Mouse (Mus musculus): Measurements from ENCODE around the gene Slc18a3. TPM values are rescaled to one million over a fixed set of nuclear protein-coding genes. Genes with fewer than 3 reads are reported as not detected.

Slc18a3 gene
- polyA plus RNA-seq, 1 experiment from 2014 or later = not detected

GRCm38 (mm10) chr14:32446989-32447388 is 17.7 kb downstream of the Slc18a3 start:
- Histone ChIP-seq H3K9ac (no peak overlapping the region), H3K4me2 (no peak overlapping the region), H3K27ac (replicated peaks) (no peak overlapping the region), H3K36me3 (replicated peaks) (no peaks in the 10 kb centered on the region), H3K4me1 (replicated peaks) (no peaks in the 10 kb centered on the region), H3K9me3 (replicated peaks) (no peaks in the 10 kb centered on the region), H3K27me3 (no peaks in the 10 kb centered on the region), H3K4me3 (replicated peaks) (no peak overlapping the region)
- ATAC-seq (ENCODE audit: insufficient read depth) = no peak
- 47% methylated on average over 6 of the region's 6 CpGs for WGBS (ENCODE audit: insufficient replicate concordance)

- H3K4me2 ChIP-seq = no peak overlapping the region
These were observed 21.2 kb downstream of the Slc18a3 start for GRCm38 (mm10) chr14:32443446-32443845.

DNA sequence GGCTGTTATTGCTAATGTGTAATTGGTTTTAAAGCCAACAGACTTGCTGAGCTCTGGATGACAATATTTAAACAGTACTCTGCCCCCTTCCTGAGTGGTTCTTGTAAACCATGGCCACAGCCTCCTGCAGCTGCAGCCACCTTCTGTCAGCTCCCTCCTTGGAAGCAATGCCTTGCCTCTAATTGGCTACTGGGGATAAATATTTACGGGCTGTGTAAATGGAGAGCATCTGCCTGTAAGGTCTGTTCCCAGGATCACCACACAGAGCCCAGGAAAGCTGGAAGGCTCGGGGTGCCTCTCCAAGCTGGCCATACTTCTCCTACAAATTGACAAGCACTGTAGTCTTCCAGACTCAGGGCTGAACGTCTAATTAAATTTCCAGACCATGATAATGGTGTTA is 24.9 kb downstream of the Slc18a3 start:
- no peak for ATAC-seq (ENCODE audit: insufficient read depth)
- H3K36me3 ChIP-seq (replicated peaks) = no peaks in the 10 kb centered on the region
- no peak overlapping the region for H3K9ac ChIP-seq
- H3K27ac ChIP-seq (replicated peaks) = no peak overlapping the region
- H3K4me3 ChIP-seq (replicated peaks) = no peak overlapping the region
- 14% methylated on average over 3 of the region's 3 CpGs for WGBS (ENCODE audit: insufficient replicate concordance)
- H3K4me2 ChIP-seq = no peak overlapping the region
- no peaks in the 10 kb centered on the region for H3K9me3 ChIP-seq (replicated peaks)
- H3K4me1 ChIP-seq (replicated peaks) = no peaks in the 10 kb centered on the region
- H3K27me3 ChIP-seq = no peaks in the 10 kb centered on the region

More at GRCm38 (mm10) chr14:32443446-32443845, 21.2 kb downstream of the Slc18a3 start:
- WGBS (ENCODE audit: insufficient replicate concordance) = 31% methylated on average over 8 of the region's 8 CpGs
- no peak for ATAC-seq (ENCODE audit: insufficient read depth)
- Histone ChIP-seq H3K27me3 (no peaks in the 10 kb centered on the region), H3K9me3 (replicated peaks) (no peaks in the 10 kb centered on the region), H3K36me3 (replicated peaks) (no peaks in the 10 kb centered on the region), H3K4me3 (replicated peaks) (no peak overlapping the region), H3K4me1 (replicated peaks) (no peaks in the 10 kb centered on the region), H3K9ac (no peak overlapping the region), H3K27ac (replicated peaks) (no peak overlapping the region)

DNA sequence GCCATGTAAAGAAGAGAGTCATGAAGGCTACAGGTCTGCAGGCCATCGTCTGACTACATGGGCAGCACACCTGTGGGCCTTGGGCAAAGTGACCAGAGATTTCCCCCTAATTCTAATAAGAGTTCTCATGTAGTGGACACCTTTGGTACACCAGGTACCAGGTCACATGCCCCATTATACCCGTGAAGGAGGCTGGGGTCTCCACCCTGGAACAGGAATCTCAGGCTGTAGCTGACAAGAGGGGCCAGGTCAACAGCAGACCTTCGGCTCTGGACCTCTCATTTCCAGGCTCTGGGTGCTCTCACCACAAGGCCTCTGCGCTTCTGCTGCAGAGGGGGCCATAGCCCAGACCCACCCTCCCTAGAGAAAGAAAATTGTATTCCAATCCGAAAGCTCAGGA is 25.3 kb downstream of the Slc18a3 start:
- Histone ChIP-seq H3K4me1 (replicated peaks) (no peaks in the 10 kb centered on the region), H3K27ac (replicated peaks) (no peak overlapping the region), H3K4me2 (no peak overlapping the region), H3K9ac (no peak overlapping the region), H3K36me3 (replicated peaks) (no peaks in the 10 kb centered on the region), H3K27me3 (no peaks in the 10 kb centered on the region), H3K4me3 (replicated peaks) (no peak overlapping the region), H3K9me3 (replicated peaks) (no peaks in the 10 kb centered on the region)
- ATAC-seq (ENCODE audit: insufficient read depth) = no peak
- WGBS (ENCODE audit: insufficient replicate concordance) = 46% methylated on average over 5 of the region's 5 CpGs

DNA sequence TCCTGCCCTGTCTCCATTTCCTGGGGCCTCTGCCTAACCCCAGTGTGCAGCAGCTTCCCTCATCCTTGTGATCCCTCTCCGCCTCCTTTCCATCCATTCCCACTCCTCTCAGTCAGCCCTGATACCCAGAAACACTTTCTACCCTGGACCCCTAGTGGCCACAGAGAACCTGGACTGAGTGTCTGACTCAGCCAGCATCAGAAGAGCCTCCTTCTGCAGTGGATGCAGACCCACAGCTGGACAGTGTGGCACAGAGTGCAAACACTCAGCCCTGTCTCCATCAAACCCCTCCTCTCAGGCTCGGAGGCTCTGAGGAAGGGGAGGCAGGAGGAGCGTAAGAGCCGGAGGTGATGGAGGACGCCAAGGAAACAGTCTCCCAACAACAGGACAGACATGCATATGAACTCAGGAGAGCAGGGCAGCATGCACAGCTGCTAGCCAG is 27.3 kb downstream of the Slc18a3 start:
- no peaks in the 10 kb centered on the region for H3K9me3 ChIP-seq (replicated peaks)
- H3K4me1 ChIP-seq (replicated peaks) = no peaks in the 10 kb centered on the region
- H3K4me2 ChIP-seq = no peak overlapping the region
- no peak overlapping the region for H3K4me3 ChIP-seq (replicated peaks)
- H3K9ac ChIP-seq = no peak overlapping the region
- 52% methylated on average over 5 of the region's 5 CpGs for WGBS (ENCODE audit: insufficient replicate concordance)
- no peaks in the 10 kb centered on the region for H3K27me3 ChIP-seq
- no peaks in the 10 kb centered on the region for H3K36me3 ChIP-seq (replicated peaks)
- no peak overlapping the region for H3K27ac ChIP-seq (replicated peaks)
- ATAC-seq (ENCODE audit: insufficient read depth) = no peak

- no peak overlapping the region for H3K4me3 ChIP-seq (replicated peaks)
- no peaks in the 10 kb centered on the region for H3K27me3 ChIP-seq
- H3K27ac ChIP-seq (replicated peaks) = no peak overlapping the region
- no peaks in the 10 kb centered on the region for H3K9me3 ChIP-seq (replicated peaks)
- no peak overlapping the region for H3K4me2 ChIP-seq
- H3K36me3 ChIP-seq (replicated peaks) = no peaks in the 10 kb centered on the region
- 37% methylated on average over 8 of the region's 8 CpGs for WGBS (ENCODE audit: insufficient replicate concordance)
- no peak overlapping the region for H3K9ac ChIP-seq
- no peaks in the 10 kb centered on the region for H3K4me1 ChIP-seq (replicated peaks)
- no peak for ATAC-seq (ENCODE audit: insufficient read depth)
These were observed 35.5 kb downstream of the Slc18a3 start for GRCm38 (mm10) chr14:32429030-32429602.

- Histone ChIP-seq H3K9ac (no peak overlapping the region), H3K27ac (replicated peaks) (no peak overlapping the region), H3K4me3 (replicated peaks) (no peak overlapping the region), H3K9me3 (replicated peaks) (no peaks in the 10 kb centered on the region), H3K36me3 (replicated peaks) (no peaks in the 10 kb centered on the region), H3K4me1 (replicated peaks) (no peaks in the 10 kb centered on the region), H3K27me3 (no peaks in the 10 kb centered on the region), H3K4me2 (no peak overlapping the region)
- ATAC-seq (ENCODE audit: insufficient read depth) = no peak
- 66% methylated on average over 7 of the region's 7 CpGs for WGBS (ENCODE audit: insufficient replicate concordance)
These were observed 40.7 kb downstream of the Slc18a3 start for GRCm38 (mm10) chr14:32423946-32424345.

DNA sequence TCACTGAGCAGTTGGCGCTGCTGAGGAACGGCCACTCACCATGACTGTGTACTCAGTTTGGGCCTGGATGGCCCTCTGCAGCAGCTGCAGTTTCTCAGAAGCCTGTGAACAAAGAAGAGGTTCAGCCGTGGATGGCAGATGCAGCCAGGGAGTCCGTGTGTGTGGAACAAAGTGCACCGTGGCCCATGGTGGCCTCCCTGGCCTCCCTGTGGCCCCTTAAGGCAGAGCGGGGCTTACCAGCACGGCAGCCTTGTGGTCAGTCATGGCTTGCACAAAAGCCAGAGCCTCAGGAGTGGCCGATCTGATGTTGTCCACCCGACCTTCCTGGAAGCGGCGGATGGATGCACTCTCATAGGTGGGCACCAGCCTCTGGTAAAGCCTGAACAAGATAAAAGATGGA is 45.9 kb downstream of the Slc18a3 start:
- no peaks in the 10 kb centered on the region for H3K36me3 ChIP-seq (replicated peaks)
- no peaks in the 10 kb centered on the region for H3K9me3 ChIP-seq (replicated peaks)
- ATAC-seq (ENCODE audit: insufficient read depth) = no peak
- H3K9ac ChIP-seq = no peak overlapping the region
- no peak overlapping the region for H3K4me3 ChIP-seq (replicated peaks)
- 77% methylated on average over 11 of the region's 11 CpGs for WGBS (ENCODE audit: insufficient replicate concordance)
- H3K27me3 ChIP-seq = no peaks in the 10 kb centered on the region
- H3K4me2 ChIP-seq = no peak overlapping the region
- H3K27ac ChIP-seq (replicated peaks) = no peak overlapping the region
- H3K4me1 ChIP-seq (replicated peaks) = no peaks in the 10 kb centered on the region

Other genes with a start within 250 kb of the Slc18a3 start
- 0.76 and 0.83 TPM in 2 replicates for gene Ogdhl, start 142.8 kb downstream of the Slc18a3 start, polyA plus RNA-seq (2015; fragmentation: Nextera tagmentation; extraction: Ambion mirVana)
- not detected in 2 replicates for gene 1700024G13Rik, start 76.5 kb downstream of the Slc18a3 start, polyA plus RNA-seq (2015; fragmentation: Nextera tagmentation; extraction: Ambion mirVana)
- gene Chat, start 1.1 kb upstream of the Slc18a3 start, polyA plus RNA-seq (2015; fragmentation: Nextera tagmentation; extraction: Ambion mirVana) = not detected in 2 replicates
- gene Ercc6, start 48.7 kb upstream of the Slc18a3 start, polyA plus RNA-seq (2015; fragmentation: Nextera tagmentation; extraction: Ambion mirVana) = 5.6 and 6.0 TPM in 2 replicates
- gene Prrxl1, start 134.6 kb upstream of the Slc18a3 start, polyA plus RNA-seq (2015; fragmentation: Nextera tagmentation; extraction: Ambion mirVana) = 0.02 TPM in 1 of 2 replicates, not detected in the other
- gene 3425401B19Rik, start 220.4 kb upstream of the Slc18a3 start, polyA plus RNA-seq (2015; fragmentation: Nextera tagmentation; extraction: Ambion mirVana) = 0.07 and 0.13 TPM in 2 replicates

Measured in liver, embryonic 15.5 days (tissue).